Mouse (Mus musculus): ENCODE data around the gene Msantd2. TPM values are rescaled to one million over a fixed set of nuclear protein-coding genes. Genes with fewer than 3 reads are reported as not detected.

Msantd2 gene
- total RNA-seq (2014; rRNA removed) = 43.3 and 122 TPM in 2 replicates
- polyA plus RNA-seq (2015; fragmentation: Nextera tagmentation; extraction: Ambion mirVana) = 15.3 and 19.5 TPM in 2 replicates

DNA sequence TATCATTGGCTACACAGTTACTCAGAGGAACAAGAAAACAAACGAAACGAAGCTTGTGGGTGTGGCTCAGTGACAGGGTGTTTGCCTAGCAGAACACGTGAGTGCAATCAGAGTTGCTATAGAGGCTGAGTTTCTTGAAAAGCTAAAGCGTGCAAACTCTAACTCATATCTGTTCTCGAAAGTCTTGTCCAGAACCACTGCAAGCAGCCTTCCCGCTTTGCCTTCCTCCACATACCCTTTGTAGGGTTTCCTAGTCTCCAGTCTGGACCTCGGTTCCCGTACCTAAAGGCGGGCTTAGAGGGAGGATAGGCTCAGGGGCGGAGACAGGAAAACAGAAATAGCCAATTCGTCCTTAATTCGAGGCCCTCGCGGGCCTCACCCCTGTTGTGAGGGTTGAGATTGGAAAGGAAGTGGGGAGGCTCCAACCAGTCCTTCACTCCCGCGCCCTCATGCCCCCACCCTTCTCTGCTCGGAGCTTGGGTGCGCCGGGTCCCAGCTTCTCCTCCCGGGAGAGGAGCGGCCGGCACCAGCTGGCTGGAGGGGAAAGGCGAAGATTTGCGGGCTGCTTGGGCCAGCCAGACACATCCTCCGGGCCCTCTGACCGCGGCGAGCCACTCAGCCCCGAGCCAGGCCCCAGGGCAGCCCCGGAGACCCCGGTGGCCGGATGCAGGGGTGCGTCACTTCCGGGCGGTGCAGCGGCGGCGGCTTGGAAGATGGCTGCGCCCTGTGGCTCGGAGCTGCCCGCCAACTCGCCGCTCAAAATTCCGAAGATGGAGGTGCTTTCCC, at the start of gene Msantd2:
Msantd2 (plus strand) TSS at position 709 of the 786 bp plus-strand sequence.
- Histone ChIP-seq H3K27ac (ENCODE audit: low read depth, low read length) (peak within 1 kb of the TSS; percentile 97), H3K27me3 (ENCODE audit: insufficient read depth, low read length) (no peaks in the 10 kb centered on the region), H3K36me3 (ENCODE audit: insufficient read depth) (no peaks in the 10 kb centered on the region; the same call in 1 of the 2 replicates), H3K4me3 (ENCODE audit: low read depth, low read length) (peak within 1 kb of the TSS; percentile 93), H3K9me3 (ENCODE audit: low read length) (no peaks in the 10 kb centered on the region), H3K4me1 (ENCODE audit: insufficient read depth) (peaks cover 13% of the 10 kb centered on the region; the same call in 1 of the 2 replicates), H3K4me2 (ENCODE audit: low read depth) (peak within 1 kb of the TSS; percentile 73), H3K9ac (peak within 1 kb of the TSS; percentile 84)
- TF ChIP-seq CTCF (IDR thresholded peaks at IDR 0.05; ENCODE audit: low read depth) = no peak
- peak; percentile 97 for ATAC-seq
- 3% methylated on average over 41 of the region's 44 CpGs for WGBS
- peak; percentile 89 for DNase-seq

DNA sequence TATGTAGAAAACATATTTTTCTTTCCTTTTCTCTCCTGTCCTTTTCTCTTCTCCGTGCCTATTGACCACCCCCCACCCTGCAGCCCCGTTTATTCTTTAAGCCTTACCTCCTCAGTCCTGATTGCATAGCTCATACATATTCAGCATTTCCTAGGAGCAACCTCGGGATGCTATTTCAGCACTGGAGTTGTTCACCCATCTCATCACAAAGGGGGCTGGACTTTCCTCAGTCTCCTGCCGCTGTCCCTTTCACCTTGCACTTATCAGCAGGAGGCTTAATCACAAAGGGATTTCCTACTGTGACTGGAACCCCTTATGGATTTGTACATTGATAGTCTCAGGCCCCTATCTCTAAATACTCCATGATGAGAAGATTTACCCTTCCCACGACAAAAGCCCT, 36.7 kb upstream of the Msantd2 start:
- WGBS = 6% methylated on average over 5 of the region's 5 CpGs
- Histone ChIP-seq H3K4me2 (ENCODE audit: low read depth) (no peak overlapping the region), H3K4me1 (ENCODE audit: insufficient read depth) (peaks cover 12% of the 10 kb centered on the region; the same call in 1 of the 2 replicates), H3K9ac (no peak overlapping the region), H3K27ac (ENCODE audit: low read depth, low read length) (no peak overlapping the region), H3K36me3 (ENCODE audit: insufficient read depth) (no peaks in the 10 kb centered on the region), H3K9me3 (ENCODE audit: low read length) (no peaks in the 10 kb centered on the region), H3K27me3 (ENCODE audit: insufficient read depth, low read length) (no peaks in the 10 kb centered on the region; the same call in 1 of the 2 replicates), H3K4me3 (ENCODE audit: low read depth, low read length) (no peak overlapping the region)
- TF ChIP-seq CTCF (IDR thresholded peaks at IDR 0.05; ENCODE audit: low read depth) = no peak
- ATAC-seq (no peak), DNase-seq (no peak)

DNA sequence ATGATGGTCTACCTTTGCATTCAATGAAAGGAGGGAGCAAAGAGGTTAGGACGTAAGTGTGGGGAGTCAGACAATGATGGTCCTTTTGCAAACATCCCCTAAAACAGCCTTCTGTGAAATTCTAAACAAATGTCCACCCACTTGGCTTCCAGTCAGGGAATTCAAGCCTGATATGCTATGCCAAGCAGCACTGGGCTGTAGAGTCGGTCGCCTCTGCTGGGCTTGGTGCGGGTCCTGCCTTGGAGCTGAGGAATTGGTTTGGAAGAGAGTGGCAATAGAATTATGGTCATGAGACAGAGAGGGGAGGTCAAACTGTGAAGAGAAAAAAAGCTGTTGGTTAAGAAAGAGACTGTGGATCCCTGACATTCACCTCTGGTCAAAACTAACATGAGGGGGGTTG, 35.8 kb upstream of the Msantd2 start:
- ATAC-seq = no peak
- Histone ChIP-seq H3K4me2 (ENCODE audit: low read depth) (no peak overlapping the region), H3K4me3 (ENCODE audit: low read depth, low read length) (no peak overlapping the region), H3K9ac (no peak overlapping the region), H3K9me3 (ENCODE audit: low read length) (no peaks in the 10 kb centered on the region), H3K36me3 (ENCODE audit: insufficient read depth) (no peaks in the 10 kb centered on the region), H3K27ac (ENCODE audit: low read depth, low read length) (no peak overlapping the region), H3K27me3 (ENCODE audit: insufficient read depth, low read length) (no peaks in the 10 kb centered on the region; the same call in 1 of the 2 replicates), H3K4me1 (ENCODE audit: insufficient read depth) (peaks cover 13% of the 10 kb centered on the region; the same call in 1 of the 2 replicates)
- TF ChIP-seq CTCF (IDR thresholded peaks at IDR 0.05; ENCODE audit: low read depth) = no peak
- 35% methylated on average over 4 of the region's 4 CpGs for WGBS
- DNase-seq = no peak

GRCm38 (mm10) chr9:37454011-37454492, 35.1 kb upstream of the Msantd2 start:
- DNase-seq = no peak
- ATAC-seq = peak; percentile 26; the same call in 1 of the 2 replicates
- Histone ChIP-seq H3K36me3 (ENCODE audit: insufficient read depth) (no peaks in the 10 kb centered on the region), H3K9me3 (ENCODE audit: low read length) (no peaks in the 10 kb centered on the region), H3K9ac (no peak overlapping the region), H3K4me2 (ENCODE audit: low read depth) (no peak overlapping the region), H3K27me3 (ENCODE audit: insufficient read depth, low read length) (no peaks in the 10 kb centered on the region; the same call in 1 of the 2 replicates), H3K27ac (ENCODE audit: low read depth, low read length) (no peak overlapping the region), H3K4me3 (ENCODE audit: low read depth, low read length) (no peak overlapping the region), H3K4me1 (ENCODE audit: insufficient read depth) (peaks cover 13% of the 10 kb centered on the region; the same call in 1 of the 2 replicates)
- 12% methylated on average over 6 of the region's 6 CpGs for WGBS
- no peak for TF ChIP-seq CTCF (IDR thresholded peaks at IDR 0.05; ENCODE audit: low read depth)

DNA sequence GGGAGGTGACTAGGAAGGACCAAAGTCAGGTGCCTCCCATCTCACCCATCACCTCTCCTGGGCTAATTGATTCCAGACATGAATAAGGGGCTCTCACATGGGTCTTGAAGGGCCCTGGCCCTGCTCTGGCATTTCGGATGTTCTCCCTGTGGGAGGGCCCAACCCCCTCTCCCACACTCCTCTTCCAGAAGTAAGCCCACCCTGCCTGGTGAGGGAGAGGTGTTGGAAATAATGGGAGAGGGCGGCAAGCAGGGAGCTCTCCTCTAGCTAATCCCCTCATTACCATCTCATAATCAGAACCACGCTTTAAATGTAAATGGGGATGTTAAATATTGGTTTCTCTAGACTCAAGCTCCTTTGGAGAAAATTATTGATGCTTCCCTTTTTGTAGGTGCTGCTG, 34.1 kb upstream of the Msantd2 start:
- DNase-seq (no peak), ATAC-seq (no peak)
- Histone ChIP-seq H3K4me2 (ENCODE audit: low read depth) (no peak overlapping the region), H3K9me3 (ENCODE audit: low read length) (no peaks in the 10 kb centered on the region), H3K36me3 (ENCODE audit: insufficient read depth) (no peaks in the 10 kb centered on the region), H3K9ac (no peak overlapping the region), H3K4me1 (ENCODE audit: insufficient read depth) (peaks cover 13% of the 10 kb centered on the region; the same call in 1 of the 2 replicates), H3K27ac (ENCODE audit: low read depth, low read length) (no peak overlapping the region), H3K27me3 (ENCODE audit: insufficient read depth, low read length) (no peaks in the 10 kb centered on the region; the same call in 1 of the 2 replicates), H3K4me3 (ENCODE audit: low read depth, low read length) (no peak overlapping the region)
- no peak for TF ChIP-seq CTCF (IDR thresholded peaks at IDR 0.05; ENCODE audit: low read depth)
- 20% methylated on average over 3 of the region's 3 CpGs for WGBS

DNA sequence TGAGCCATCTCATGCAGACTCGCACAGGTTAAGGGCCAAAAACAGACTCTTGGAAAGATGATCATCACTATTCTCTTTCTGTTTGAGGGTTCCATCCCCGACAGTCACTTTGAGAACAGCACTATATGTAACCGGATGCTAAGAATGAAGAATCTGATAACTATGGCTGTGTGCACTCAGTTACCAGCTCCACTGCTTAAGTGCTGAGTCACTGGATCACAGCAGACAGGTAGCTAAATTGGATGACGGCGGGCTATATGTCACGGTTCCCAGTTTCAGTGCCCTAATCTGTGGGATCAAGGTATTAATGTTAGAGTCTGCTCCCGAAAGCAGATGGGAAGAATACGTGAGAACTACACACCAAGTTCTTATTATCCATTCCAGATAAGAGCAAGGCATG, 33.3 kb upstream of the Msantd2 start:
- Histone ChIP-seq H3K36me3 (ENCODE audit: insufficient read depth) (no peaks in the 10 kb centered on the region), H3K27me3 (ENCODE audit: insufficient read depth, low read length) (no peaks in the 10 kb centered on the region; the same call in 1 of the 2 replicates), H3K9ac (no peak overlapping the region), H3K4me2 (ENCODE audit: low read depth) (peak overlapping the region; percentile 65), H3K4me3 (ENCODE audit: low read depth, low read length) (peak overlapping the region; percentile 41; the same call in 1 of the 2 replicates), H3K27ac (ENCODE audit: low read depth, low read length) (no peak overlapping the region), H3K9me3 (ENCODE audit: low read length) (no peaks in the 10 kb centered on the region), H3K4me1 (ENCODE audit: insufficient read depth) (peaks cover 13% of the 10 kb centered on the region; the same call in 1 of the 2 replicates)
- ATAC-seq = no peak
- 6% methylated on average over 8 of the region's 8 CpGs for WGBS
- TF ChIP-seq CTCF (IDR thresholded peaks at IDR 0.05; ENCODE audit: low read depth) = no peak
- no peak for DNase-seq

GRCm38 (mm10) chr9:37456481-37456910, 32.6 kb upstream of the Msantd2 start:
- peak overlapping the region; percentile 65 for H3K4me2 ChIP-seq (ENCODE audit: low read depth)
- no peaks in the 10 kb centered on the region for H3K9me3 ChIP-seq (ENCODE audit: low read length)
- H3K27me3 ChIP-seq (ENCODE audit: insufficient read depth, low read length) = no peaks in the 10 kb centered on the region; the same call in 1 of the 2 replicates
- ATAC-seq = peak; percentile 86
- peak overlapping the region; percentile 57 for H3K9ac ChIP-seq
- under 1% methylated on average over 19 of the region's 20 CpGs for WGBS
- DNase-seq = peak; percentile 82
- H3K4me3 ChIP-seq (ENCODE audit: low read depth, low read length) = peak overlapping the region; percentile 41
- H3K4me1 ChIP-seq (ENCODE audit: insufficient read depth) = peaks cover 13% of the 10 kb centered on the region; the same call in 1 of the 2 replicates
- H3K36me3 ChIP-seq (ENCODE audit: insufficient read depth) = no peaks in the 10 kb centered on the region
- TF ChIP-seq CTCF (IDR thresholded peaks at IDR 0.05; ENCODE audit: low read depth) = no peak
- H3K27ac ChIP-seq (ENCODE audit: low read depth, low read length) = peak overlapping the region; percentile 40; the same call in 1 of the 2 replicates

Measured in forebrain, postnatal 0 days (tissue).